Mouse (Mus musculus): Measurements from ENCODE around the gene Lrig3.

GRCm38 (mm10) chr10:125981938-125982337 is 16.0 kb downstream of the Lrig3 start:
- TF ChIP-seq POLR2A (IDR thresholded peaks at IDR 0.05; ENCODE audit: borderline replicate concordance, insufficient read depth, low read length) (no peak), CTCF (IDR thresholded peaks at IDR 0.05; ENCODE audit: borderline replicate concordance, insufficient read depth, low read depth, low read length) (no peak)

Measured in cerebellum, adult 2 months (tissue).